Mouse (Mus musculus) neural tube, embryonic 12.5 days (tissue): ENCODE measurements around the gene Ikzf2. TPM values are rescaled to one million over a fixed set of nuclear protein-coding genes. Genes with fewer than 3 reads are reported as not detected.

Experiments used
- ATAC-seq: fragments of 200-750 bp; cut with Nextera tagmentation; 2 replicates; pipeline ENCODE4 v1.8.0; 2017; ENCODE audit warnings: low read depth, mild to moderate bottlenecking, moderate TSS enrichment, moderate library complexity; ENCODE audit not compliant: low FRiP score
- H3K27ac ChIP-seq: fragments of 300-500 bp; sonication (generic); 2 replicates; pipeline ENCODE4 v1.5.1; 2016
- H3K27me3 ChIP-seq: fragments of 300-500 bp; sonication (generic); replicated peaks from 2 replicates; pipeline ENCODE4 v1.6.1; 2016; ENCODE audit warnings: mild to moderate bottlenecking
- H3K36me3 ChIP-seq: fragments of 300-500 bp; sonication (generic); 2 replicates; pipeline ENCODE4 v1.6.1; 2016; ENCODE audit warnings: mild to moderate bottlenecking
- H3K4me1 ChIP-seq: fragments of 300-500 bp; sonication (generic); 2 replicates; pipeline ENCODE4 v1.6.1; 2016
- H3K4me2 ChIP-seq: fragments of 300-500 bp; sonication (generic); replicated peaks from 2 replicates; pipeline ENCODE4 v1.6.1; 2016; ENCODE audit warnings: mild to moderate bottlenecking
- H3K4me3 ChIP-seq: fragments of 300-500 bp; sonication (generic); 2 replicates; pipeline ENCODE4 v1.5.1; 2016
- H3K9ac ChIP-seq: fragments of 300-500 bp; sonication (generic); 2 replicates; pipeline ENCODE4 v1.6.1; 2016; ENCODE audit warnings: mild to moderate bottlenecking
- H3K9me3 ChIP-seq: fragments of 300-500 bp; sonication (generic); 2 replicates; pipeline ENCODE4 v1.6.1; 2016; ENCODE audit warnings: mild to moderate bottlenecking
- WGBS: fragments of 180-500 bp; shearing (Covaris S2); methylation state at CpG from one replicate; pipeline ENCODE4 v1.1.7; 2016; 5-methylcytosine and 5-hydroxymethylcytosine counted together
- polyA plus RNA-seq: library from polyadenylated mRNA; unstranded; fragments of >200 nt; fragmentation: Nextera tagmentation; extraction: Ambion mirVana; gene quantifications from 2 replicates; pipeline ENCODE4 v1.2.1, GENCODE M21; 2016

Ikzf2 gene
- polyA plus RNA-seq, 1 experiment from 2014 or later = 3.8 TPM

DNA sequence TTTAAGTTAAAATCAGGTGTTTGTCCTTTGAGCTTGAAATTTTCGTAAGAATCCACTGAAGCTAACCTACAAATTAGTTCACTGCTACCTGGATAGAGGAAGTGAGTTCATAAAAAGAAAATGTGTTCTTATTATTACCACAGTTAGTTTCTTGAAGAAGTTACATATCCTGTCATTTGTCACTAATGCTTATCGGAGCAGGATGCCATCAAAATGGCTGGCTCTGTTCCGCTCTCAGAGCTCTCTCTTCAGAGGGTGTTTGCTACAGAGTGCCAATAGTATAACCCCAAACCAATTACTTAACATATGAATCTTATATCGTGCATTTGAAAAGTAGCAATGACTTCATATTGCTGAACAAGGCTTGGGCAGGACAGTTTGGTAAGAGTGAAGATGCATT, 108.1 kb downstream of the Ikzf2 start:
- no peaks in the 10 kb centered on the region for H3K36me3 ChIP-seq
- H3K4me1 ChIP-seq = no peaks in the 10 kb centered on the region
- H3K4me3 ChIP-seq = no peak overlapping the region
- H3K9me3 ChIP-seq = no peaks in the 10 kb centered on the region
- no peak overlapping the region for H3K27ac ChIP-seq
- ATAC-seq = no peak
- H3K4me2 ChIP-seq = no peak overlapping the region
- no peaks in the 10 kb centered on the region for H3K27me3 ChIP-seq
- WGBS = 92% methylated on average over 4 of the region's 4 CpGs
- no peak overlapping the region for H3K9ac ChIP-seq

DNA sequence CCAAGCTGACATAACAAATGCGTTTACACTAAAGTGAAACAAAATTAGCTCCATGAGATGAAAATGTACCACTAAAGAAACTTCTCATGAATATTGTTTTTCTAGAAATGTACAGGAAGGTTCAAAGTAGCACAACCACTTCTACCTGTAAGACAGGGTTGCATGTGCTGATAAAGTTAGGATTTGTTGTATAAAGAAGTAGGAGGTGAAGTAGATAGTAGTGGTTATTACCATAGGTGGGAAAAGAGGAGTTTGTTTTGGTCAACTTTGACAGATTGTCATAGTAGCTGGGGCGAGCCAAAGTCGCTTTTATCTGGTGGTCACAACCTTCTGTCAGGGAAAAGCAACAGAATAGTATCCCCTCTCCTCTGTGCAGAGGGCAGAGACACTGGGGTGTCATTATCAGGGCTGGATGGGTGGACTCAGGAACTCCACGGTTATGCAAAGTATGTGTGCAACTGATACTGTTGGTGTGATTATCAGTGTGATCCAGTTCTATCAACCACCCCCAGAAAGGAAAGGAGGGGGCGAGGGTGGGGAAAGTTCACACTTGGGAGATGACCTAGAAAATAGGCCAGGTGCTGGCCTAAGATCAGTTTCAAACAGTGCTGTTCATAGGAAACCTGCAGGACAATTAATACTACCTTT, 127.5 kb downstream of the Ikzf2 start:
- Histone ChIP-seq H3K9me3 (no peaks in the 10 kb centered on the region), H3K36me3 (no peaks in the 10 kb centered on the region), H3K27ac (no peak overlapping the region), H3K4me3 (no peak overlapping the region), H3K27me3 (no peaks in the 10 kb centered on the region), H3K9ac (no peak overlapping the region), H3K4me2 (no peak overlapping the region), H3K4me1 (no peaks in the 10 kb centered on the region)
- no peak for ATAC-seq
- 87% methylated on average over 5 of the region's 5 CpGs for WGBS

DNA sequence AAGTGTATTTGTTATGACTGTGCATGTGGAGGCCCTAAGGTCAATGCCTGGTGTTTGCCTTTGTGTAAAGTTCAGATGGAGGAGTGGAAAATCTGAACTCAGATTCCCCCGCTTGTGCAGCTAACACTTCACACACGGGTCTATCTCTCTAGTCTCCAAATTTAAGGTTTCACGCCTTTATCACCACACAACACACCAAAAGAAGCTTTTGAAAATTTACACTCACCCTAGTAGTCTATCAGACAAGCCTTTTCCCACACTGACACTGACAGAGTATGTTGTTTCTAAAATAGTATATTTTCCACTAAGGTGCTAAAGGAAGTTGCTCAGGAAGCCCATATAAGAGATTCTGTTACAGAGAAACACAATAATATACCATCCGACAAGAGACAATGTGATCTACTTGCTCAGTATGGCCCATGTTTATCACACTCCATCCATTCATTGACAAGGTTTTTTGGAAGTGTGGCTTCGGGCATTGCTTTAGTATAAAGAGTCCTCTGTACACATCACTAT, 131.4 kb downstream of the Ikzf2 start:
- H3K9ac ChIP-seq = no peak overlapping the region
- 85% methylated on average over 5 of the region's 5 CpGs for WGBS

DNA sequence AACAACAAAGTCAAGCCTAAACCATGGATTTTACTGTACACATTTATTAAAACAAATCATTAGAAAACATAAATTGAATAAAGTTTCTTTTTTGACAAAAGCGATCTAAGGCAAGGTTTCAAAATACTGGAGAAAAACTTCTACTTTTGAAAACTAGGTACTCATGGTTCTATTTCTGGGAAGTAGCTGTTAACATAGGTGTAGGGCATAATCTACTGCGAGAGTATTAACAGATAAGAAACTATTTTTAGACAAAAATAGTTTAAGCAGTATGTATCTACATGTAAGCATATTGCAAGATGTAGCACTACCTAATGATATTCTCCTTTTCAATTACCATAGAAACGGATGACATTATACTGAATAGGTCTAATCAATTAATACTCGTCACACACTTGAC, 137.1 kb downstream of the Ikzf2 start:
- H3K9me3 ChIP-seq = no peaks in the 10 kb centered on the region
- H3K27ac ChIP-seq = no peak overlapping the region
- no peak for ATAC-seq
- H3K36me3 ChIP-seq = no peaks in the 10 kb centered on the region
- H3K27me3 ChIP-seq = no peaks in the 10 kb centered on the region
- H3K9ac ChIP-seq = no peak overlapping the region
- H3K4me1 ChIP-seq = no peaks in the 10 kb centered on the region
- H3K4me2 ChIP-seq = no peak overlapping the region
- WGBS = 92% methylated on average over 4 of the region's 4 CpGs
- H3K4me3 ChIP-seq = no peak overlapping the region

More for the DNA sequence above, 131.4 kb downstream of the Ikzf2 start:
- no peaks in the 10 kb centered on the region for H3K9me3 ChIP-seq
- no peaks in the 10 kb centered on the region for H3K36me3 ChIP-seq
- ATAC-seq = no peak
- H3K27me3 ChIP-seq = no peaks in the 10 kb centered on the region
- no peak overlapping the region for H3K4me2 ChIP-seq
- H3K27ac ChIP-seq = no peak overlapping the region
- no peaks in the 10 kb centered on the region for H3K4me1 ChIP-seq
- H3K4me3 ChIP-seq = no peak overlapping the region

DNA sequence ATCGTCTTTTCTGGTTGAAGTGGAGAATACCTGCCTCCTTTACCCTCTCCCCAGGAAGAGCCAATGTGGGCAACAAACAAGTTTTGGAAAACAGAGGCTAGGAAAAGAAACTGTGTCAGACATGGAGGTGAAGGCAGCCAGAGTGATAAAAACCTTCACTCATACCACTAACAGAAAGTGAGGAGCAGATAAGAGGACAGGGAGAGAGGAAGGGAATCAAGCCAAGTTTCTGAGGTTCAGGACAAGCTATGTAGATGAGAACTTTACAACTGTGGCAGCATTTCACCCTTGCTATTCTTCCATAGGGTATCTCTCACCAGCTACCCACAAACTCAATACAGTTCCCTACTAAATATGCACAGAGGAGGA, 141.2 kb downstream of the Ikzf2 start:
- Histone ChIP-seq H3K9me3 (no peaks in the 10 kb centered on the region), H3K27ac (no peak overlapping the region), H3K9ac (no peak overlapping the region), H3K4me2 (no peak overlapping the region), H3K4me1 (no peaks in the 10 kb centered on the region), H3K27me3 (no peaks in the 10 kb centered on the region), H3K4me3 (no peak overlapping the region), H3K36me3 (no peaks in the 10 kb centered on the region)
- 98% methylated on average over 1 of the region's 1 CpGs for WGBS
- ATAC-seq = no peak

DNA sequence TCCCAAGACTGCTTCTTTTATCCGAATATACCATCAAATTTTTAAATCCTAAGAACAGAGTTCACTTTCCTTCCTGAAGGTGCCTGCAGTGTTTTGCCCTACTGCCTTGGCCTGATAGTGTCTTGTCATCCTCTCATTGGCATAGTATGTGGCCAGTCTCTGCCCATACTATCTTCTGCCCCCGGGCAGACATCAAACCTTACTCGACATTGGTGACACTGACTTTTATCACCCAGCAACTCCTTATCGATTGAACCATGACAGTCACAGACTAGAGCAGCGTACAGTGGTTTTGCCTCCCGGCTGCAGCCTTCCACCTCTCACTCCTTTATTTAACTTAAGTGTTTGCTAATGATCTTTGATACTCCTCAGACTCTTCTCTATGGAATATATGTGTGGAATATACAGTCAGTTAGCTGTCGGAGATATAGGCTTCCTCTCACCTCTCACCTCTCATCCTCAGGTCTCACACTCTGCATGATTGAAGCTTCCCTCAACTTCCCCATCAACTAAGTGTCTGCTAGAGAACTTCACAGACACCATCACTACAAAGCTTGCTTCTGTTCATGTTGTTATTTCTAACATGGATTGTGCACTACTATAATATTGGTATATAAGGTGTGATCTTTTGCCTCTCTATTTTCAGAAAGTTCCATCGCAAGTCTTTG, 141.7 kb downstream of the Ikzf2 start:
- no peaks in the 10 kb centered on the region for H3K4me1 ChIP-seq
- no peaks in the 10 kb centered on the region for H3K36me3 ChIP-seq
- H3K4me3 ChIP-seq = no peak overlapping the region
- no peaks in the 10 kb centered on the region for H3K9me3 ChIP-seq
- ATAC-seq = no peak
- no peaks in the 10 kb centered on the region for H3K27me3 ChIP-seq
- no peak overlapping the region for H3K9ac ChIP-seq
- no peak overlapping the region for H3K4me2 ChIP-seq
- WGBS = 92% methylated on average over 8 of the region's 8 CpGs
- no peak overlapping the region for H3K27ac ChIP-seq

DNA sequence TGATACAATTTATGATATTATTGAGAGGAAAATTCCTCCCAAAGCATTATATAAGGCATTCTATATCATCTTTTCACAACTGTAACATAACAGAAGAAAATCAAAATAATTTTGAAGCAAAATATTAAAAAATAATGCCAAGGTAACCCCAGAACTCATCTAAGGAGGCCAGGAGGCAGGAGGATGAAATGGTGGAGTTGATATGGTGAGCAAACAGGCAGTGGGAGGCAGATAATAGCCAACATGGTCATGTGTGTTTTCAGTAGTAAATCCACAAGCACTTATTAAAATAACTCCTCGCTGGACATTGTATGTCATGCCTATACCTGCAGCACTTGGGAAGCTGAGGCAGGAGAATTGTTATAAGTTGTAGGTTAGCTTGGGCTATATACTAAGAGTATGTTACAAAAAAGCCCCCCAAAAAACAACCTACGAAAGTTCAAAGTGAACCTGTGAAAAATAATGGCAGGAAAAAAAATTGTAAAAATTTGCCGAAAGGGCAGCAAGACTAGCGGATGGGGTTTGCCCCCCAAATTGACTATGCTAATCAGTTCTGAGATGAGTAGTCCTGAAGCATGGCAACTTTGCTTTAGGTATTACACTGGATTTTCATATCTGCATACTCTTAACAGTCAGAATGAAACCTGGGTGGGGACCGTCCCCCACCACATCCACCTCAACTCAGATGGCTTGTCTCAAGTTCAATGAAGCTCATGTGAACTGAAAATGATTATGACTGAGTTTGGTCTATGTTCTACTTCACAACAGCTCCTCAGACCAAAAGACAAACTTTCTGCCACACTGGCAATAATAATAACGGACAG, 143.1 kb downstream of the Ikzf2 start:
- H3K27me3 ChIP-seq = no peaks in the 10 kb centered on the region
- H3K36me3 ChIP-seq = no peaks in the 10 kb centered on the region
- H3K27ac ChIP-seq = no peak overlapping the region
- ATAC-seq = no peak
- no peaks in the 10 kb centered on the region for H3K4me1 ChIP-seq
- WGBS = 90% methylated on average over 6 of the region's 6 CpGs
- H3K4me3 ChIP-seq = no peak overlapping the region
- no peaks in the 10 kb centered on the region for H3K9me3 ChIP-seq
- H3K4me2 ChIP-seq = no peak overlapping the region
- H3K9ac ChIP-seq = no peak overlapping the region

DNA sequence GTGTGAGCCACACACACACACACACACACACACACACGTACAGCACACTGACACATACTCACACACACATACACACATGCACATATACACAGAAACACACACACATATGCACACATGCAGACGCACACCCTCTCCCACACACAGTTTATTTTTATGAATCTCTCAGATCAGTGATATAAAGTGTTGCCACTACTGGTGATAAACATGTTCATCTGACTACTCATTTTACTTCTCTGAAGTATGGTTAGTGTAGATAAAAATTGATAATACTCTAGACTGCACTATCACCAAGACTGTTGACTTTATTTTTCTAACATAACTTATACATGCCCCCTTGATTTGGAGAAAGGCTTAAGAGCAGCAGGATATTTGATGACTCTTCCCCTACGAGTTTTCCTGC, 144.5 kb downstream of the Ikzf2 start:
- no peak overlapping the region for H3K9ac ChIP-seq
- no peaks in the 10 kb centered on the region for H3K4me1 ChIP-seq
- ATAC-seq = no peak
- 84% methylated on average over 3 of the region's 3 CpGs for WGBS
- H3K4me3 ChIP-seq = no peak overlapping the region
- H3K9me3 ChIP-seq = no peaks in the 10 kb centered on the region
- no peak overlapping the region for H3K4me2 ChIP-seq
- no peak overlapping the region for H3K27ac ChIP-seq
- H3K27me3 ChIP-seq = no peaks in the 10 kb centered on the region
- no peaks in the 10 kb centered on the region for H3K36me3 ChIP-seq

DNA sequence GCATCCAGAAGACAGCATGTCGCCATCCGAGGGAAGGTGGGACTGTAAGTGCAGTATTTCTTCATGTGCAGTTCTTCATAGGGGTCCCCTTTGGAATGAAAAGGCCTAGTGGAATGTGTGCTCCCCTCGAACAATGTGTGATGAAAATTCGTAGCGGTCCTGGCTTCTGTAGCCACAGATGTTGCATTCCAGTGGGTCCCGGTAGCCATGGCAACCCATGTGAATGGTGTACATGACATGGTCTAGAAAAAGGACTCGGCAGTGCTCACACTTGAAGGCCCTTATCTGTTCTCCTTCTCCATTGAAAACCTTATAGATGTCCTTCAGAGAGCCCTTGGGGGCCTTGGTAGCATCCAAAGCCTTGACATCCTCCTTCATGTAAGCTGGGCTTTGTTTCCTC, 148.4 kb downstream of the Ikzf2 start:
- Histone ChIP-seq H3K9me3 (no peaks in the 10 kb centered on the region), H3K9ac (no peak overlapping the region), H3K27me3 (no peaks in the 10 kb centered on the region), H3K4me3 (no peak overlapping the region), H3K27ac (no peak overlapping the region), H3K36me3 (no peaks in the 10 kb centered on the region), H3K4me2 (no peak overlapping the region), H3K4me1 (no peaks in the 10 kb centered on the region)
- WGBS = 37% methylated on average over 7 of the region's 7 CpGs
- ATAC-seq = no peak

DNA sequence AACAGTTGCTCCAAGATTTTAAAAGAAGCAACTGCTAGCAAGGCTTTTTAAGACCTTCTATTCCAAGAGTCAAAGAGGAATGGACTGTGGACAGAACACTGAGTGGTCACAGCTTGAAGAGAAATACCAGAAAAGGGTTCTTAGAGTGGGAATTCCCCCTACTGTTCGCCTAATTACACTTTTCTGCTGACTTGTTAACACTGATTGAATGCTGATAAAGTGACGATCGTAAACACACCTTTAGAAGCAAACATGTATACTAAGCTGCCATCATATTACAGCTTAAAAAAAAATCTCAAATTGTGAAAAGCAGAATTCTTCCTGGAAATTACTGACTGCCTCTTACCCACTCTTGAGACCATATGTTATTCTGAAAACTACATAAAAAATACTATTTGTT, 149.4 kb downstream of the Ikzf2 start:
- no peaks in the 10 kb centered on the region for H3K36me3 ChIP-seq
- ATAC-seq = no peak
- H3K27me3 ChIP-seq = no peaks in the 10 kb centered on the region
- H3K9me3 ChIP-seq = no peaks in the 10 kb centered on the region
- no peak overlapping the region for H3K4me3 ChIP-seq
- WGBS = 53% methylated on average over 3 of the region's 3 CpGs
- no peak overlapping the region for H3K9ac ChIP-seq
- H3K4me1 ChIP-seq = no peaks in the 10 kb centered on the region
- no peak overlapping the region for H3K4me2 ChIP-seq
- H3K27ac ChIP-seq = no peak overlapping the region

DNA sequence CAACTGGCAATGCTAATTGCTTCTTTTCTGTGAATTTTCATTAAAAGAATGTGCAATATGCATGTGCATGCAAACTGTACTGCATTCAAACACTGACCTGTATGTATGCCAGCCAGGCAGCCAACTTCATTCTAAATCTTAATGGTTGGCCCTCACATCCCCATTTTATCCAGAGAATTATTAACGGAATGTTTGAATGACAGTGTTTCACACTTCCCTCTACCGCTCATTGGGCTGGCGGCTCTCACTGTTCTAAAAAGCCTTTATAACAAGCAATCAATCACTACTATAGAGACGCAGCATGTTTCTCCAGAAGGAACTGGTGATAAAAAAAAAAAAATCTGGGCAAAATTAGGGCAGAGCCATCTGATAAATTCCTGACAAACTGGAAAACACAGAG, 151.5 kb downstream of the Ikzf2 start:
- no peaks in the 10 kb centered on the region for H3K4me1 ChIP-seq
- no peak overlapping the region for H3K4me3 ChIP-seq
- H3K27ac ChIP-seq = no peak overlapping the region
- no peak overlapping the region for H3K4me2 ChIP-seq
- H3K9me3 ChIP-seq = no peaks in the 10 kb centered on the region
- 58% methylated on average over 4 of the region's 4 CpGs for WGBS
- H3K9ac ChIP-seq = no peak overlapping the region
- no peaks in the 10 kb centered on the region for H3K36me3 ChIP-seq
- no peaks in the 10 kb centered on the region for H3K27me3 ChIP-seq
- no peak for ATAC-seq

DNA sequence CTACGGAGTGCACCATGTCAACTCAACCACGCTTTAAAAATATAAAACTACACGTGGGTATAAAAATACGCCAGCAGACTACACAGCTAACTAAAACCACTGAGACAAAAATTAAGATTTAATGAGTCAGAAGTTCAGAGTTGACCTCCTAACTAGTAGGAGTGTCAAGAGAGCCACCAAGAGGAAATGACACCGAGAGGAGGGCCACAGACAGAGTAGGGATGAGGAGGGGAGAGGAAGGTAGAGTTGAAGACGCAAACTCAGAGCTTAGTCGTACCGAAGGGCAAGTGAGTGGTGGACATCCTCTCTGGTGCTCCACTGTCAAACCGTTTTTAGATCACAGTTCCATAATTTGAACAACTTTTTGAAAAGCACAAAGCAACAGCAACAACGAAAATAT, 154.0 kb downstream of the Ikzf2 start:
- Histone ChIP-seq H3K27ac (no peak overlapping the region), H3K9me3 (no peaks in the 10 kb centered on the region), H3K4me3 (no peak overlapping the region), H3K36me3 (no peaks in the 10 kb centered on the region), H3K27me3 (no peaks in the 10 kb centered on the region), H3K4me1 (no peaks in the 10 kb centered on the region), H3K4me2 (no peak overlapping the region), H3K9ac (no peak overlapping the region)
- ATAC-seq = no peak
- 96% methylated on average over 10 of the region's 10 CpGs for WGBS
